Mouse (Mus musculus): Measurements from ENCODE around the gene Bcl2l12. TPM values are rescaled to one million over a fixed set of nuclear protein-coding genes. Genes with fewer than 3 reads are reported as not detected.

Bcl2l12 gene
- polyA plus RNA-seq, 1 experiment from 2014 or later: 62.2 TPM

DNA sequence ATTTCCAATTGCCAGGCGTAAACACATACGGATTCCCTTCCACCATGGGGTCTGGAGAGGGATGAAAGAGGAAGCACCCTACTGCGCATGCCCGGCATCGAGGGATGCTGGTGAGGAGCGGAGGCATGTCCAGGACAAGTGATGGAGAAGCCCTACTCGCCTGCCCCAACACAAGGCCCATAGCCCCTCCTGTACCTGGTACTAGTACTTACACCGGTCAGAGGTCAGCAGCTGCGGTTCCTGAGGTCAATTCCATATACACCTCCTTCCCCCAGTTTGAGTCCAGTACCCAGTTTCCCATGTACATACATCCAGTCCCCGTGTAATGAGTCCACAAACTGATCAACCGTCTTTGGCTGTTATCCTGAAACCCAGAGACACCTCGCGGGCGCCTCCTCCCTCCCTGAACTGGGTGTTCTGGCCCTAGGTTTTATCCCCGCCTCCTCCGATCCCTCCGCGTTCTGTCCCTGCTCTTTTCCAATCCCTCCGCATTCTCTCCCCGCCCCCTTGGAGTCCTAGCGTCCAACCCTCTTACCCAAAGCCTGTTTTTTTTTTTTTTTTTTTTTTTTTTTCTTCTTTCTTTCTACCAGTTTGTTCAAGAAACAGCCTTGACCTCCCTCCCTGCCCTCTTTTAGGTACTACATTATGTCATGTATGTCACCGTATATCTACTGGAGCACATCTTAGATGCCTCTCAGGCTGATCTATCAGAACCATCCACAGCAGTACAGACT lies 24.0 kb downstream of the Bcl2l12 start, which contains the start of gene Cpt1c:
Gene Cpt1c, minus strand, starts transcription at position 469 of the 734 bp plus-strand sequence.
- 1% methylated on average over 22 of the region's 22 CpGs for WGBS
- peak within 1 kb of the TSS; percentile 81 for H3K4me2 ChIP-seq
- H3K27ac ChIP-seq (ENCODE audit: low read depth, low read length): peak within 1 kb of the TSS; percentile 87
- H3K4me3 ChIP-seq (ENCODE audit: low read depth, low read length): peak within 1 kb of the TSS; percentile 47
- no peaks in the 10 kb centered on the region for H3K27me3 ChIP-seq (ENCODE audit: control insufficient read depth, insufficient read depth, low read length)
- no peaks in the 10 kb centered on the region for H3K9me3 ChIP-seq (ENCODE audit: control insufficient read depth, low read length)
- peaks cover 37% of the 10 kb centered on the region for H3K36me3 ChIP-seq (ENCODE audit: control insufficient read depth, insufficient read depth, low read length)
- DNase-seq (ENCODE audit: low spot score, missing footprints) (peak; percentile 97), ATAC-seq (ENCODE audit: low FRiP score) (peak; percentile 46; the same call in 1 of the 2 replicates)
- peak within 1 kb of the TSS; percentile 73 for H3K9ac ChIP-seq (ENCODE audit: low read length)
- H3K4me1 ChIP-seq (ENCODE audit: control insufficient read depth, insufficient read depth, low read length): peaks cover 23% of the 10 kb centered on the region

DNA sequence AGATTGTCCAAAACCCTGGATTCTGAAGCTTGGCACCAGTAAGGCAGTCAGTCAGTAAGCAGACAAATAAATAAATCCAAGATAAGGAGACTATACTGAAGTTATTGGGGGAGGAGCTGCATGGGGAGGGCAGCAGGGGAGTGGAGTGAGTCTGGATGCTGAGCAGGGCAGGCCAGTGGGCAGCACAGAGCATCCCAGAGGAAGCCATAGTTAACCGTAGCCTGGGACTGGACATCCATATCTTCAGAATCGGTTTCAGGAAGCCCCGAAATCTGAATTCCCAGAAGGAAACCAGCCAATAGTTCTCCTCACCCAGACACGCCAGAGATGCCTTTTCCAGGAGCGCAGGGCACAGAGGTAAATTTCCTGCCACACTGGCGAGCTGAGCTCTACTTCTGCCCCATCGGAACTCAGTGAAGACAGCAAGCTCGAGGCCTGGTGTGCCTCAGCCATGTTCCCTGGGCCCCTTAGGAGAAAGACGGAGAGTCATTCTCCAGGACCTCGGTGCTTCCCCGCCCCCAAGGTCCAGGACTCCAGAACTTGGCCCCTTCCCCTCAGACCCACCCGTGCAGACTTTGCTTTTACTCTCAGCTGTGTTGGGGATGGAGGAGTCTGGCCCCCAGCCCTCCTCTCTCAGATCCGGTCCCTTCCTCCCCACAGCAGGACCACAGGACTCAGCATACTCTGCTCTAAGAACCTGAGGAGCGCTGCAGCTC lies 24.9 kb downstream of the Bcl2l12 start:
- peak overlapping the region; percentile 81 for H3K4me2 ChIP-seq
- no peaks in the 10 kb centered on the region for H3K27me3 ChIP-seq (ENCODE audit: control insufficient read depth, insufficient read depth, low read length)
- peaks cover 29% of the 10 kb centered on the region for H3K36me3 ChIP-seq (ENCODE audit: control insufficient read depth, insufficient read depth, low read length)
- peak; percentile 87 for DNase-seq (ENCODE audit: low spot score, missing footprints)
- peak overlapping the region; percentile 47 for H3K4me3 ChIP-seq (ENCODE audit: low read depth, low read length)
- peaks cover 23% of the 10 kb centered on the region for H3K4me1 ChIP-seq (ENCODE audit: control insufficient read depth, insufficient read depth, low read length)
- ATAC-seq (ENCODE audit: low FRiP score): no peak
- peak overlapping the region; percentile 73 for H3K9ac ChIP-seq (ENCODE audit: low read length)
- no peaks in the 10 kb centered on the region for H3K9me3 ChIP-seq (ENCODE audit: control insufficient read depth, low read length)
- 35% methylated on average over 14 of the region's 14 CpGs for WGBS
- peak overlapping the region; percentile 87 for H3K27ac ChIP-seq (ENCODE audit: low read depth, low read length)

DNA sequence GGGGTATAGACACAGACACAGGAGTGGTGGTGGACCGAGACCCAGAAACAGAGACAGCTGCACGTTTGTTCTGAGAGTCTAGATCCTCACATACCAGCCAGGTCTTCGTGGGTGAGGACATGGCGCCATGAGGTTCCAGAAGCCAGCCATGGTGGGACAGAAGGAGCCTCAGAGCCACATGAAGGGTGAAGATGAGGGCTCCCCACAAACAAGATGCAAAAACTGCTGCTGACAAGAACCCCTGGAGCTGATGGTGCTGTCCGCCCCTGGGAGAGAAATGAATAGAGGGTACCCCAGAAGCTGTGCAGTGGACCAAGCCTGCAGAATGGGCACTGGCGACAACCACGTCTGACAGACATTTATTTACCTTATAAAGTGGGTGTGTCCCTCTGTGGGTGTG lies 27.4 kb downstream of the Bcl2l12 start:
- 73% methylated on average over 7 of the region's 7 CpGs for WGBS
- Histone ChIP-seq H3K4me3 (ENCODE audit: low read depth, low read length) (peak overlapping the region; percentile 57), H3K4me2 (peak overlapping the region; percentile 74), H3K27ac (ENCODE audit: low read depth, low read length) (peak overlapping the region; percentile 68; the same call in 1 of the 2 replicates), H3K9ac (ENCODE audit: low read length) (peak overlapping the region; percentile 66), H3K27me3 (ENCODE audit: control insufficient read depth, insufficient read depth, low read length) (no peaks in the 10 kb centered on the region), H3K4me1 (ENCODE audit: control insufficient read depth, insufficient read depth, low read length) (peaks cover 23% of the 10 kb centered on the region), H3K36me3 (ENCODE audit: control insufficient read depth, insufficient read depth, low read length) (peaks cover 5% of the 10 kb centered on the region), H3K9me3 (ENCODE audit: control insufficient read depth, low read length) (no peaks in the 10 kb centered on the region)
- ATAC-seq (ENCODE audit: low FRiP score) (no peak), DNase-seq (ENCODE audit: low spot score, missing footprints) (no peak)

GRCm38 (mm10) chr7:44970231-44970691 lies 28.3 kb downstream of the Bcl2l12 start:
- Histone ChIP-seq H3K27ac (ENCODE audit: low read depth, low read length) (peak overlapping the region; percentile 68; the same call in 1 of the 2 replicates), H3K4me1 (ENCODE audit: control insufficient read depth, insufficient read depth, low read length) (peaks cover 20% of the 10 kb centered on the region), H3K4me2 (peak overlapping the region; percentile 74), H3K9me3 (ENCODE audit: control insufficient read depth, low read length) (no peaks in the 10 kb centered on the region), H3K36me3 (ENCODE audit: control insufficient read depth, insufficient read depth, low read length) (no peaks in the 10 kb centered on the region), H3K27me3 (ENCODE audit: control insufficient read depth, insufficient read depth, low read length) (no peaks in the 10 kb centered on the region), H3K4me3 (ENCODE audit: low read depth, low read length) (peak overlapping the region; percentile 57), H3K9ac (ENCODE audit: low read length) (peak overlapping the region; percentile 66)
- ATAC-seq (ENCODE audit: low FRiP score): peak; percentile 96
- WGBS: under 1% methylated on average over 36 of the region's 36 CpGs
- DNase-seq (ENCODE audit: low spot score, missing footprints): peak; percentile 98

- Histone ChIP-seq H3K27ac (ENCODE audit: low read depth, low read length) (no peak overlapping the region), H3K36me3 (ENCODE audit: control insufficient read depth, insufficient read depth, low read length) (no peaks in the 10 kb centered on the region), H3K27me3 (ENCODE audit: control insufficient read depth, insufficient read depth, low read length) (no peaks in the 10 kb centered on the region), H3K4me1 (ENCODE audit: control insufficient read depth, insufficient read depth, low read length) (peaks cover 8% of the 10 kb centered on the region), H3K4me3 (ENCODE audit: low read depth, low read length) (no peak overlapping the region), H3K9me3 (ENCODE audit: control insufficient read depth, low read length) (no peaks in the 10 kb centered on the region), H3K4me2 (no peak overlapping the region), H3K9ac (ENCODE audit: low read length) (no peak overlapping the region)
- ATAC-seq (ENCODE audit: low FRiP score) (no peak), DNase-seq (ENCODE audit: low spot score, missing footprints) (no peak)
- 78% methylated on average over 15 of the region's 15 CpGs for WGBS
Observed at GRCm38 (mm10) chr7:44966638-44967037, 31.9 kb downstream of the Bcl2l12 start.

- ATAC-seq (ENCODE audit: low FRiP score) (no peak), DNase-seq (ENCODE audit: low spot score, missing footprints) (no peak)
- Histone ChIP-seq H3K4me3 (ENCODE audit: low read depth, low read length) (no peak overlapping the region), H3K27me3 (ENCODE audit: control insufficient read depth, insufficient read depth, low read length) (no peaks in the 10 kb centered on the region), H3K9ac (ENCODE audit: low read length) (no peak overlapping the region), H3K27ac (ENCODE audit: low read depth, low read length) (no peak overlapping the region), H3K9me3 (ENCODE audit: control insufficient read depth, low read length) (no peaks in the 10 kb centered on the region), H3K36me3 (ENCODE audit: control insufficient read depth, insufficient read depth, low read length) (no peaks in the 10 kb centered on the region), H3K4me2 (no peak overlapping the region), H3K4me1 (ENCODE audit: control insufficient read depth, insufficient read depth, low read length) (peaks cover 3% of the 10 kb centered on the region)
- 81% methylated on average over 7 of the region's 7 CpGs for WGBS
Observed at GRCm38 (mm10) chr7:44965975-44966374, 32.5 kb downstream of the Bcl2l12 start.

DNA sequence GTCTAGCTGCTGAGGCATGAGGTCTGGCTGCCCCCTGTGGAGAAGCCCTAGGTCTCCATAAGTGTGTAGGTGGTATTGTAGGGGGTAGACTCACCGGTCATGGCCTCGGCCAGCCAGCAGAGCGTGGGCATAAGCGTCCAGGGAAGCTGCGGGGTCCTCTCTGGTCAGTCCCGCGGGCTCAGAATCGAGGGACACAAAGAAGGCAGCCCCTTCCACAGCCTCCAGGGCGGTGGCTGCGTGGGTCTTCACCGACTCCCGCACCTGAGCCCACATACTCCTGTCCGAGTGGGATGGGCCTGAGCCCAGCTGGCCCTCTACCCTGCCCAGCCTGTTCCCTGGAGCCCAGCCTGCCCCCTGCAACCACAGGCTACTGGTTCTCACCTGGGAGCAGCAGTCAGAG lies 33.5 kb downstream of the Bcl2l12 start:
- Histone ChIP-seq H3K9me3 (ENCODE audit: control insufficient read depth, low read length) (no peaks in the 10 kb centered on the region), H3K9ac (ENCODE audit: low read length) (no peak overlapping the region), H3K4me3 (ENCODE audit: low read depth, low read length) (no peak overlapping the region), H3K27me3 (ENCODE audit: control insufficient read depth, insufficient read depth, low read length) (no peaks in the 10 kb centered on the region), H3K4me1 (ENCODE audit: control insufficient read depth, insufficient read depth, low read length) (no peaks in the 10 kb centered on the region), H3K36me3 (ENCODE audit: control insufficient read depth, insufficient read depth, low read length) (no peaks in the 10 kb centered on the region), H3K27ac (ENCODE audit: low read depth, low read length) (no peak overlapping the region), H3K4me2 (no peak overlapping the region)
- DNase-seq (ENCODE audit: low spot score, missing footprints) (no peak), ATAC-seq (ENCODE audit: low FRiP score) (no peak)
- 93% methylated on average over 13 of the region's 13 CpGs for WGBS

- DNase-seq (ENCODE audit: low spot score, missing footprints) (no peak), ATAC-seq (ENCODE audit: low FRiP score) (no peak)
- H3K36me3 ChIP-seq (ENCODE audit: control insufficient read depth, insufficient read depth, low read length): 0 out of 2 replicates have a peak, but pooled peaks cover 2% of the 10 kb centered on the region
- no peak overlapping the region for H3K4me3 ChIP-seq (ENCODE audit: low read depth, low read length)
- H3K4me1 ChIP-seq (ENCODE audit: control insufficient read depth, insufficient read depth, low read length): no peaks in the 10 kb centered on the region
- H3K9ac ChIP-seq (ENCODE audit: low read length): no peak overlapping the region
- no peaks in the 10 kb centered on the region for H3K27me3 ChIP-seq (ENCODE audit: control insufficient read depth, insufficient read depth, low read length)
- 91% methylated on average over 5 of the region's 5 CpGs for WGBS
- H3K27ac ChIP-seq (ENCODE audit: low read depth, low read length): no peak overlapping the region
- H3K9me3 ChIP-seq (ENCODE audit: control insufficient read depth, low read length): no peaks in the 10 kb centered on the region
- no peak overlapping the region for H3K4me2 ChIP-seq
Observed at GRCm38 (mm10) chr7:44962831-44963230, 35.7 kb downstream of the Bcl2l12 start.

DNA sequence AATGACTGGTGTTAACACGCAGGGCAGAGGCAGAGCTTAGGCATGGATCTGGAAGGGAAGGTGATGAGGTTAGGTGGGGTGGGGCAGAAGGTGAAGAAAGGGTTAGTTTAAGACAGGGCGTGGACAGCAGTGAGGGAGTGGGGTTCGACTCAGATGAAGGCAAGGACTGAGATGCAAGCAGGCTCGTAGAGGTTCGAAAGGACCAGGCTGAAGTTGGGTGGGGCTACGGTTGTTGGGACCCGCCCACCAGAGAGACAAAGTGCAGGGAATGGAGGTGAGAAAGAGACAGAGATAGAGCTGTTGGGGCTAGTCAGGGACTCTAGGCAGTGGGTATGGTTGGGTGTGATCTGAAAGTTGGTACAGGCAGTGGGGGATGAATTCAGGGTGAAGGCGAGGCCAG lies 36.2 kb downstream of the Bcl2l12 start:
- WGBS: 85% methylated on average over 8 of the region's 8 CpGs
- Histone ChIP-seq H3K4me1 (ENCODE audit: control insufficient read depth, insufficient read depth, low read length) (no peaks in the 10 kb centered on the region), H3K4me3 (ENCODE audit: low read depth, low read length) (no peak overlapping the region), H3K27ac (ENCODE audit: low read depth, low read length) (no peak overlapping the region), H3K27me3 (ENCODE audit: control insufficient read depth, insufficient read depth, low read length) (no peaks in the 10 kb centered on the region), H3K9me3 (ENCODE audit: control insufficient read depth, low read length) (no peaks in the 10 kb centered on the region), H3K9ac (ENCODE audit: low read length) (no peak overlapping the region), H3K36me3 (ENCODE audit: control insufficient read depth, insufficient read depth, low read length) (0 out of 2 replicates have a peak, but pooled peaks cover 2% of the 10 kb centered on the region), H3K4me2 (no peak overlapping the region)
- ATAC-seq (ENCODE audit: low FRiP score) (no peak), DNase-seq (ENCODE audit: low spot score, missing footprints) (no peak)

All from midbrain, embryonic 11.5 days (tissue).